Mouse (Mus musculus) central nervous system, embryonic 11.5 days (tissue): ENCODE data around the gene Adgrv1. TPM values are rescaled to one million over a fixed set of nuclear protein-coding genes. Genes with fewer than 3 reads are reported as not detected.

Experiments used
- polyA plus RNA-seq: library from polyadenylated mRNA; depleted of rRNA; stranded (reverse); fragments of >200 nt; gene quantifications from 2 replicates; pipeline ENCODE4 v1.2.3, GENCODE M21; 2012; rRNA removed

Gene Adgrv1
- polyA plus RNA-seq: 28.5 and 33.5 TPM in 2 replicates

DNA sequence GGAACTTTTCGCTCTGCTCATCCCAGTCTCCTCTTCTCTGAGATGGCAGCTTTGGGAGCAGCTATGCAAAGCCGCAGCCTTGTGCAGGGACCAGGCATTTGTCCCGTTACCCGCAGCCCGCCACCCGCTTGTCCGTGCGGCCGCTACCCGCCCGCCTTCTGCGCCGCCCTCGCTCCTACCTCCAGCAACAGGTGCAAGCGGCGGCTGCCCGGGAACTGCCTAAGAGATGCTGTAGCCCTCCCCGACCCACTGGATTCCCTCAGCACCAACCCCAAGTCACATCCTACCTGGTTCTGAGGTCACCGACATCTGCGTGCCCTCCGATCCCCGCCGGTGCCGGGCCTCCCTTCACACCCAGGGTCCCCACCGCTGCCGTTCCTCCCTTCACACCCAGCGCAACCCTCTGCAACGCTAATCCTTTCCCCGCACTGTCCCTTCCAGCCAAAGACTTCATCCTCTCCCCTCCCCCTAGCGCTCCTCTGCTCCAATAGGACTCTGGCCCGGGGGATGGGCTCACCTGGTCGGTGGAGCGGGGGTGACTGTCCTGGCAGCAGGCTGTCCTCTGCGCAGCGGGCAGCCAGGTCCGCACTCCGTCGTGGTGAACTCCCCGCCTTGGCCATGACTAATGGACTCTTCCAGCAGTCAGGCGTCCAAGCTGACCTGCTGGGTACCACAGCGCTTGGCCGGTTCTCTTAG, at the start of gene Adgrv1:
TSS of gene Adgrv1 (minus strand) at position 435 of the 696 bp plus-strand sequence.

DNA sequence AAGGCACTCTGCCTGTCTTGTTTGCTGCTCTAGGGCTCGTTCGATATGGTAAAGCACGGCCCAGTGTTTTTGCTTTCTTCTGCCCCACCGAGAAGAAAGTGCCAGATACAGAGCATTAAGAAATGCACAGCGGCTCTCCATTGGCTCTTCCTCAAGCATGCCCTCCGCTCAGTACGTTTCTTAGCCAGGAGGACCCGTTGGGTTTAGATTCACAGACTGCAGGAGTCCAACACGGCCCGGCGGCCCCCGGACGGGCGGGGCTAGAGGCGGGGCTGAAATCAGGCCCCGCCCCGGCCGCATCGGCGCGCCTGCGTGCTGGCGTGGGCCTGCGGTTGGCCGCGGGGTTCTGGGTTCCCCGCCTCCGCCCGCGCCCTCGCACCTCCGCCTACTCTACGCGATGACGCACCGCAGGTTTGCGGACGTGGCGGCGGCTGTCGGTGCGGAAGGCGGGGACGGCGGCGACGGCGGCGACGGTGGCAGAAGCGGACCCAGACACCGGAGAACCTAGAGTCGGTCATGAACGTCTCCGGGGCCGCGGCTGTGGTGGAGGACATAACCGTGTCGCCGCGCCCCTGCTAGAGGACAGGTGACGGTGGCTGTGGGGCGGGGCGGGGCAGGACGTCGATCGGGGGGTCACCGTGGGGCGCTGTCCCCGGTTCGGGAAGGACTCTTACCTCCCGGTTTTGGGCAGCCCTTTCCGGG, 24.5 kb upstream of the Adgrv1 start, which contains the start of gene Lysmd3:
TSS of gene Lysmd3 (plus strand) at position 313 of the 702 bp plus-strand sequence.

Other genes with a start within 250 kb of the Adgrv1 start
- 8.2 and 21.2 TPM in 2 replicates for gene Lysmd3, start 24.5 kb upstream of the Adgrv1 start, polyA plus RNA-seq
- 11.4 and 21.3 TPM in 2 replicates for gene Polr3g, start 77.9 kb upstream of the Adgrv1 start, polyA plus RNA-seq
- gene Mblac2, start 78.2 kb upstream of the Adgrv1 start, polyA plus RNA-seq: 2.3 and 4.9 TPM in 2 replicates
- gene Cetn3, start 149.9 kb upstream of the Adgrv1 start, polyA plus RNA-seq: 276 and 503 TPM in 2 replicates